Mouse (Mus musculus): ENCODE measurements around the gene Vmn2r55.
"Not testable (repeated sequence)": the region's sequence is repeated elsewhere in the genome, so short reads cannot be mapped to it uniquely, and the experiment has no call there.

Vmn2r55 gene

GRCm38 (mm10) chr7:12684903-12685302, at the start of gene Vmn2r55:
Gene Vmn2r55, minus strand, starts transcription at chr7:12685003.
- not testable (repeated sequence) for DNase-seq

GRCm38 (mm10) chr7:12640219-12640618, 44.6 kb downstream of the Vmn2r55 start, which contains the start of gene Vmn2r54:
Gene Vmn2r54, minus strand, starts transcription at chr7:12640319.
- not testable (repeated sequence) for DNase-seq

- DNase-seq, result no peak
These were observed 76.1 kb downstream of the Vmn2r55 start, which contains the start of gene Vmn2r53 for GRCm38 (mm10) chr7:12608688-12609087. Gene Vmn2r53, minus strand, starts transcription at chr7:12608788.
